Mouse (Mus musculus): Measurements from ENCODE around the gene Gm9918.

The Gm9918 gene

DNA sequence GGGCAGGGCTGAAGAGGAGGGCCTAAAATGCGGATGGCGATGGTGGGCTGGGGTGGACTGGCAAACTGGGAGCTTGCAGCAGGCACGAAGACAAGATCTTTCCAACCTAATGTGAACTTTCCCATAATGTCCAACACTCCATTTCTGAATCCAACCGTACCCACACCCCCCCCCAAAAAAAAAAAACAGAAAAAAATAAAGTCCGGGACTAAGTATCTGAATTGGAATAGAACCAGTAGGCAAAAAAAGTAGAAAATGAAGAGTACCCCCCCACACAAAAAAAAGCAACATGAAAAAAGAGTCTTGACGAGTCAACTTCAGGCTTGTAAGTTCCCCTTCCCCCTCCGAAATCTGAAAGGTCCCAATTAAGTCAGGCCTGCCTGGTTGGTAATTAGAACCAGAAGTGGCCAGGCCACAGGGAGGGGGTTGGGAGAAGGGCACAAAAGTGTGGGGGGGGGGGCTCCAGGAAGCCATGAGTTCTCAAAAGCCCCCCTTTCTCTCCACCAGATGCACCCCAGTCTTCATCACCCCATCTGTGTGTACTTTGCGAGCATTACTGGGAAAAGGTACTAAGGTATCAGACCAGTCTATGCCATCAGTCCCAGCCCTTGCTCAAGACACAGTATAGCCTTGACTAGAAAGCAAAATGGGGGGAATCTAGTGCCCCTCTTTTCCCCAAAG lies 22.1 kb upstream of the Gm9918 start:
- peaks cover 73% of the 10 kb centered on the region for H3K4me1 ChIP-seq (replicated peaks; ENCODE audit: low read depth, low read length)
- no peaks in the 10 kb centered on the region for H3K27me3 ChIP-seq (ENCODE audit: insufficient read depth, low read length)
- TF ChIP-seq NANOG (IDR thresholded peaks at IDR 0.05; ENCODE audit: borderline replicate concordance, low read length) (no peak), POU5F1 (IDR thresholded peaks at IDR 0.05; ENCODE audit: borderline replicate concordance, low read length) (no peak), CTCF (conservative IDR thresholded peaks at IDR 0.05; ENCODE audit: low read length) (no peak)
- H3K4me3 ChIP-seq (replicated peaks; ENCODE audit: low read length): peak overlapping the region; percentile 94
- H3K9me3 ChIP-seq (ENCODE audit: low read length): no peaks in the 10 kb centered on the region
- peaks cover 12% of the 10 kb centered on the region; the same call in 1 of the 2 replicates for H3K36me3 ChIP-seq (ENCODE audit: insufficient read depth, low read length)

DNA sequence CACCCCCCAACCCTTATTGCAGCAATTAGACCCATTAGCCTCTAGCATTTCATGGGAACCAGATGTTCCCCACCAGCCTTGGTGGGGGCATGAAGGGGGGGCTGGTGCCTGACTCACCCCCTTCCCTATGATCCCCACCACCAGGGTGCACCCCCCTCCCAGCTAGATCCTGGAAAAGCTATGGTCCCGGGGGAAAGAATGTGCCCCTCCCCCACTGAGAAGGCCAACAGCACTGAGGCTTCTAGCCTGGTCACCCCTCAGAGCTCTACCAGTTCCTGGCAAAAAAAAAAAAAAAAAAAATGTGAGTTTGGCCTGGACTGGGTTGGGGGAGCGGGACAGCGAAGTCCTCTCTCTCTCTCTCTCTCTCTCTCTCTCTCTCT lies 21.6 kb upstream of the Gm9918 start:
- Histone ChIP-seq H3K36me3 (ENCODE audit: insufficient read depth, low read length) (peaks cover 12% of the 10 kb centered on the region; the same call in 1 of the 2 replicates), H3K4me3 (replicated peaks; ENCODE audit: low read length) (peak overlapping the region; percentile 94), H3K4me1 (replicated peaks; ENCODE audit: low read depth, low read length) (peaks cover 73% of the 10 kb centered on the region), H3K9me3 (ENCODE audit: low read length) (no peaks in the 10 kb centered on the region), H3K27me3 (ENCODE audit: insufficient read depth, low read length) (no peaks in the 10 kb centered on the region)
- no peak for TF ChIP-seq POU5F1 (IDR thresholded peaks at IDR 0.05; ENCODE audit: borderline replicate concordance, low read length)
- TF ChIP-seq NANOG (IDR thresholded peaks at IDR 0.05; ENCODE audit: borderline replicate concordance, low read length): no peak
- no peak for TF ChIP-seq CTCF (conservative IDR thresholded peaks at IDR 0.05; ENCODE audit: low read length)

DNA sequence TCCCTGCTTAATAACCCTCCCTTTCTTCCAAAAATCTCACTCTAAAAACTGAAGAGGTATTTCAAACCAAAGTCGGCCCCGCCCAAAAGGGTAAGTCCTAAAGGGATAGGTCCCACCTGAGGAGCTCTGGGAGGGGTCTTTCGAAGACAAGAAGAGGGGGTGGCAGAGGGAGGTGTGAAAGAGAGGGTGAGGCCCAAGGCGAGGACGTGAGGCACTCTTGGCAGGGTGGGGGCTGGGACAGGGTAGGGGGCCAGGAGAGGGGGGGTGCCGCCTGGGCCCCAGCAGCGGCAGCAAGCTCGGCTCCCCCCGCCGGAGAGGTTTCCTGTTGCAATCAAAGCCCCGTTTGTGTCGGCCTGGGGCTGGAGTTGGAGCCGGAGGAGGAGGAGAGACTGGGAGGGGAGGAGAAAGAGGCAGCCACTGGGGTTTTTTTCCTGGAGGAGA lies 21.1 kb upstream of the Gm9918 start:
- Histone ChIP-seq H3K9me3 (ENCODE audit: low read length) (no peaks in the 10 kb centered on the region), H3K4me1 (replicated peaks; ENCODE audit: low read depth, low read length) (peaks cover 73% of the 10 kb centered on the region), H3K36me3 (ENCODE audit: insufficient read depth, low read length) (peaks cover 12% of the 10 kb centered on the region; the same call in 1 of the 2 replicates), H3K27me3 (ENCODE audit: insufficient read depth, low read length) (no peaks in the 10 kb centered on the region), H3K4me3 (replicated peaks; ENCODE audit: low read length) (peak overlapping the region; percentile 94)
- no peak for TF ChIP-seq CTCF (conservative IDR thresholded peaks at IDR 0.05; ENCODE audit: low read length)
- no peak for TF ChIP-seq NANOG (IDR thresholded peaks at IDR 0.05; ENCODE audit: borderline replicate concordance, low read length)
- TF ChIP-seq POU5F1 (IDR thresholded peaks at IDR 0.05; ENCODE audit: borderline replicate concordance, low read length): no peak

DNA sequence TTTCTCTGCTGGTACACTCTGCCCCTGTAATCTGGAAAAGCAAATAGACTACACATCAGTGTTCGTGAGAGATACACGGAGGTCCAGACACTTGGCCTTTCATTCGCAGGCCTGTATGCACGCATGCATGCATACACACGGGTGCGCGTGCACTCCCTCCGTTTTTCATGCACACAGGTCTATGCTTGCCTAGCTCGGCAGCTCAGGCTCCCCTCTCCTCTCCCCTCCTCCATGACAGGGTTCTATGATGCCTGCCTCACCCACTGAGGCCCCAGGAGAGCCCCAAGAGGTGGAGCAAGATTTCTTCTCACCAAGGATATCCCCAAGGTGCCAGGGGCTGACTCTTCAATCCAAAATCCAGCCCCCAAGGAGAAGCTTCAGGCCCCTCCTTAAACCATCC lies 20.4 kb upstream of the Gm9918 start:
- Histone ChIP-seq H3K9me3 (ENCODE audit: low read length) (no peaks in the 10 kb centered on the region), H3K4me1 (replicated peaks; ENCODE audit: low read depth, low read length) (peaks cover 76% of the 10 kb centered on the region), H3K27me3 (ENCODE audit: insufficient read depth, low read length) (no peaks in the 10 kb centered on the region), H3K4me3 (replicated peaks; ENCODE audit: low read length) (peak overlapping the region; percentile 94), H3K36me3 (ENCODE audit: insufficient read depth, low read length) (peaks cover 12% of the 10 kb centered on the region; the same call in 1 of the 2 replicates)
- TF ChIP-seq CTCF (conservative IDR thresholded peaks at IDR 0.05; ENCODE audit: low read length) (no peak), POU5F1 (IDR thresholded peaks at IDR 0.05; ENCODE audit: borderline replicate concordance, low read length) (no peak), NANOG (IDR thresholded peaks at IDR 0.05; ENCODE audit: borderline replicate concordance, low read length) (no peak)

DNA sequence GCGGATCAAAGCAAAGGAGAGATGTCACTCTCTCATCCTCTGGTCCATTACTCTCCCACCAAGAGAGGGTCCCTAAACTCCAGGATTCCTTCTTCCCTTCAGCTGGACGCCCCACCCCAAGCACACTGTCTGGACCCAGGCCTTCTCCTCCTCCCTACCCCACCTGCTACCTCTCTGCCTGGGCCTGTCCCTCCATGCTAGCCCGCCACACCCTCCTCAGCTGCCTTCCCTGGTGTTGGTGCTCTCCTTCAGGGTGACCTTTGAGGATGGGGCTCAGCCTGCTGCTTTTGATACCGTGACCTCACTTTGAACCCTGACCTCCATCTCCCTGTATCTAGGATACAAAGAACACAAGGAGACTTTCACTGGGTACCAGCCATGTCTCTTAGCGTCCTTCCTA lies 19.8 kb upstream of the Gm9918 start:
- H3K4me1 ChIP-seq (replicated peaks; ENCODE audit: low read depth, low read length): peaks cover 76% of the 10 kb centered on the region
- H3K4me3 ChIP-seq (replicated peaks; ENCODE audit: low read length): peak overlapping the region; percentile 94
- H3K27me3 ChIP-seq (ENCODE audit: insufficient read depth, low read length): 0 out of 2 replicates have a peak, but pooled peaks cover under 1% of the 10 kb centered on the region
- no peak for TF ChIP-seq NANOG (IDR thresholded peaks at IDR 0.05; ENCODE audit: borderline replicate concordance, low read length)
- TF ChIP-seq POU5F1 (IDR thresholded peaks at IDR 0.05; ENCODE audit: borderline replicate concordance, low read length): no peak
- H3K9me3 ChIP-seq (ENCODE audit: low read length): no peaks in the 10 kb centered on the region
- H3K36me3 ChIP-seq (ENCODE audit: insufficient read depth, low read length): peaks cover 12% of the 10 kb centered on the region; the same call in 1 of the 2 replicates

DNA sequence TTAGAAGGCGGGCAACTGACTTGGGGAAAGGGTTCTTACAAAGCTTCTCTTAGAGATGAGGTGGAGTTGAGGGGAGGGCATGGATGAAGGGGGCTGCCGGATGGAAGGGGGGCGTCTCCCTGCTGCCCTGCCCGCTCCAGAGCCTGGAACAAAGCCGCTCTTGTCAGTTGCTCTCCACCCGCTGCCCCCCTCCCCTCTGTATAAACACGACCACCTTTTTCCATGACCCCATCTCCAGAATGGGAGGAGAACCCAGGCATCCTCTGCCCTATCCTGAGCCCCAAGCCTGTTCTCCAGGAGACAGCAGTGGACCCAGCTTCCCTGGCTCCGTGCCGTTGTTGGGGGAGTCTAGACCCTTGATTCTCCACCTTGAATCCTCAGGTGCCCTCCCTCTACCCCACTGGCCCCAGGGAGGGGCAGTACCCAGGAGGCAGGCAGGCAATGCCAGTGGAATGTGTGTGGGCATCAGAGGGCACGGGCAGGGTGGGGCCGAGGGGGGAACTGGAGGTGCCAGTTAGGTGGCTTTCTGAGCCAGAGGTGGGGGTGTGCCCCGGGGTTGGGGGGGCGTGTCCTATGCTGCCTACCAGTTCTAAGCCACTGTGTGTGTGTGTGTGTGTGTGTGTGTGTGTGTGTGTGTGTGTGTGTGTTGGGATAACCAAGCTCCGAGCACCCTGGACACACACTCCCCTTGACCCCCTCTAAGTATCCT lies 14.7 kb upstream of the Gm9918 start:
- Histone ChIP-seq H3K4me1 (replicated peaks; ENCODE audit: low read depth, low read length) (peaks cover 89% of the 10 kb centered on the region), H3K36me3 (ENCODE audit: insufficient read depth, low read length) (peaks cover 12% of the 10 kb centered on the region; the same call in 1 of the 2 replicates), H3K27me3 (ENCODE audit: insufficient read depth, low read length) (peaks cover 25% of the 10 kb centered on the region), H3K9me3 (ENCODE audit: low read length) (no peaks in the 10 kb centered on the region), H3K4me3 (replicated peaks; ENCODE audit: low read length) (peak overlapping the region; percentile 81)
- TF ChIP-seq CTCF (conservative IDR thresholded peaks at IDR 0.05; ENCODE audit: low read length): no peak
- TF ChIP-seq NANOG (IDR thresholded peaks at IDR 0.05; ENCODE audit: borderline replicate concordance, low read length): no peak
- TF ChIP-seq POU5F1 (IDR thresholded peaks at IDR 0.05; ENCODE audit: borderline replicate concordance, low read length): no peak

DNA sequence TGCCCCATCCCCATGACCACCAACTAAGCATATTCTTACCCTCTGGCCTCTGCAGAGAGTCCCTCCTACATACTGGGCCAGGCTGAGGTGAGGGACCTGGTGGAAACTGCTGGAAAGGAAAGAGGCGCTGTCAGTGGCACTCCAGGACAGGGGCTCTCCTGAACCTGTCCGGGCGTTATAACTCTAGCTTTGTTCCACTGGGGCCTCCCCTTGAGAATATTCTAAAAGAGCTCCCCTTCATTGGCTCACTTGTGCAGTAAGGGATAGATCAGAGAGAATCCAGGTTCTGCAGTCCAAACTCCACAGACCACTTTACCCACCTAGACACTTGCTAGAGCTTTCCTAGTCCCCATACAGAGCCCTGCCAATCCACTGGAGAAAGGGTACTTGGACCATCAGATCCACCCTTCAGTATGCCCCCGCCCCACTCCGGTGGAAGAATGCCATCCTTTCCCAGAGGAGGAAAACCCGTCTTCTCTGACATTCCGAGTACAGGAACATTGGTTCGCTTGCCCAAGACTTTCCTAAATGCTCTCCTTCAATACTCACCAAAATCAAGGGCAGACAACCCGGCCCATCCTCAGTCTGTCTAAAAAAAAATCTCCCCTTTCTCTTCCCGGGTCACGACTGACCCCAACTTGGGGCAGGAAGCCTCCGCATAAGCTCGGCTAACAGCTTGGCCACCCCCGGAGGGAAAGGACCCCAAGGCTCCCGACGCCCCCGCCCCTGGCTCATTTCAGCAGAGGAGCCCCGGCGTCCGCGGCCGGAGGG lies 13.7 kb upstream of the Gm9918 start:
- H3K27me3 ChIP-seq (ENCODE audit: insufficient read depth, low read length): peaks cover 29% of the 10 kb centered on the region
- H3K4me1 ChIP-seq (replicated peaks; ENCODE audit: low read depth, low read length): peaks cover 84% of the 10 kb centered on the region
- no peak for TF ChIP-seq NANOG (IDR thresholded peaks at IDR 0.05; ENCODE audit: borderline replicate concordance, low read length)
- H3K36me3 ChIP-seq (ENCODE audit: insufficient read depth, low read length): peaks cover 4% of the 10 kb centered on the region; the same call in 1 of the 2 replicates
- H3K9me3 ChIP-seq (ENCODE audit: low read length): no peaks in the 10 kb centered on the region
- peak overlapping the region; percentile 81 for H3K4me3 ChIP-seq (replicated peaks; ENCODE audit: low read length)
